Mouse (Mus musculus): Measurements from ENCODE around the gene Clca4a.

- no peak for TF ChIP-seq POLR2A (IDR thresholded peaks at IDR 0.05; ENCODE audit: borderline replicate concordance, extremely low read depth, insufficient read depth, insufficient read length, poor library complexity, severe bottlenecking)
- no peak for TF ChIP-seq CTCF (IDR thresholded peaks at IDR 0.05; ENCODE audit: borderline replicate concordance, extremely low read depth, insufficient read depth, insufficient read length)
These were observed 41.8 kb downstream of the Clca4a start for GRCm38 (mm10) chr3:144933011-144933491.
